Mouse (Mus musculus): Measurements from ENCODE around the gene Gm21028. TPM values are rescaled to one million over a fixed set of nuclear protein-coding genes. Genes with fewer than 3 reads are reported as not detected.
"Not testable (repeated sequence)": the region's sequence is repeated elsewhere in the genome, so short reads cannot be mapped to it uniquely, and the experiment has no call there.

Gm21028 gene
- not detected in 2 replicates for polyA plus RNA-seq (2015; fragmentation: Nextera tagmentation; extraction: Ambion mirVana)

DNA sequence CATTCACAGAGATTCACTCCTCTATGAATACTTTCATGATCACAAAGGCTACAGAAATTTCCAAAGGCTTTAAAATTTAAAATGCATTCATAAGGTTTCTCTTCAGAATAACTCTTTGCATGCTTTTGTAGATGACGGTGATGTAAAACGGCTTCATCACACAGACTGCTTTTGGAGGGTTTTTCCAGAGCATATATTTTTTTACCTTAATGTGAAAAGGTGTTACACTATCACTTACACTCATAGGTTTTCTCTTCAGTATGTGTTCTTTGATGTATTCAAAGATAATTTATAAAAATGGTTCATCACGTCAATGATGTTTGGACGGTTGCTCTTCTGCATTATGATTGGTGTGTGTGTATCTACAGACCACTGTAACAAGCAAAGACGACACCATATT lies at the start of gene Gm21028:
Gene Gm21028, minus strand, starts transcription at position 101 of the 400 bp plus-strand sequence.
- no peak for DNase-seq
- no peaks in the 10 kb centered on the region for H3K27me3 ChIP-seq (ENCODE audit: insufficient read depth, low read length)
- TF ChIP-seq EP300 (IDR thresholded peaks at IDR 0.05; ENCODE audit: low read depth), result no peak
- no peak for TF ChIP-seq CTCF (IDR thresholded peaks at IDR 0.05; ENCODE audit: low read depth)
- H3K4me2 ChIP-seq (ENCODE audit: low read depth, low read length), result no peak within 1 kb of the TSS
- no peak within 1 kb of the TSS for H3K27ac ChIP-seq (ENCODE audit: low read depth)
- ATAC-seq, result no peak
- H3K9ac ChIP-seq (replicated peaks), result no peak within 1 kb of the TSS
- H3K4me3 ChIP-seq (ENCODE audit: low read depth, low read length), result no peak within 1 kb of the TSS
- H3K4me1 ChIP-seq (ENCODE audit: insufficient read depth), result no peaks in the 10 kb centered on the region
- 88% methylated on average over 5 of the region's 5 CpGs for WGBS (ENCODE audit: insufficient replicate concordance)
- peaks cover 11% of the 10 kb centered on the region for H3K9me3 ChIP-seq (ENCODE audit: low read length)
- no peaks in the 10 kb centered on the region for H3K36me3 ChIP-seq (replicated peaks; ENCODE audit: insufficient read depth, low read length)

DNA sequence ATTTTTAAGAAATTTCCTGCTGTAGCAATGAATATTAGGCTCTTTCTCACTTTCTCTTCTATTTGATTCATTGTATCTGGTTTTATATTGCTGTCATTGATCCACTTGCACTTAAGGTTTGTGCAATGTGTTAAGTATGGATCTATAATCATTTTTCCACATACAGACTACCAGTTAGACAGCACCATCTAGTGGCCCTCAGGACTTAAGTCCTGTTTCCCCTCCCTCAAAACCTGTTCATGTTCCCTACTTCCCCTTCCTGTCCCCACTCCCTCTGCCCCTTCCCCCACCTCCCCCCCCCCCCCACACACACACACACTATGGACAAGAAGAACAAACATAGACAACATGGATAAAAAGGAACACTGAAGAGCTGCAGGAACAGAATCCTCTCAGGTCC lies 17.3 kb upstream of the Gm21028 start:
- DNase-seq; H3K4me2 ChIP-seq (ENCODE audit: low read depth, low read length); H3K9ac ChIP-seq (replicated peaks); H3K9me3 ChIP-seq (ENCODE audit: low read length); H3K4me1 ChIP-seq (ENCODE audit: insufficient read depth); H3K36me3 ChIP-seq (replicated peaks; ENCODE audit: insufficient read depth, low read length); ATAC-seq; H3K27me3 ChIP-seq (ENCODE audit: insufficient read depth, low read length); H3K27ac ChIP-seq (ENCODE audit: low read depth); H3K4me3 ChIP-seq (ENCODE audit: low read depth, low read length): not testable (repeated sequence)
- peak; percentile 17; the same call in 1 of the 2 replicates for TF ChIP-seq CTCF (IDR thresholded peaks at IDR 0.05; ENCODE audit: low read depth)

GRCm38 (mm10) chr7:42592413-42592812 lies 14.0 kb upstream of the Gm21028 start, which contains the start of gene Zfp977:
Gene Zfp977 (minus strand): TSS chr7:42592547.
- H3K36me3 ChIP-seq (replicated peaks; ENCODE audit: insufficient read depth, low read length); H3K27me3 ChIP-seq (ENCODE audit: insufficient read depth, low read length); H3K4me2 ChIP-seq (ENCODE audit: low read depth, low read length); ATAC-seq; H3K9me3 ChIP-seq (ENCODE audit: low read length); H3K4me3 ChIP-seq (ENCODE audit: low read depth, low read length); H3K4me1 ChIP-seq (ENCODE audit: insufficient read depth); H3K27ac ChIP-seq (ENCODE audit: low read depth); DNase-seq; H3K9ac ChIP-seq (replicated peaks): not testable (repeated sequence)
- 82% methylated on average over 11 of the region's 11 CpGs for WGBS (ENCODE audit: insufficient replicate concordance)

DNA sequence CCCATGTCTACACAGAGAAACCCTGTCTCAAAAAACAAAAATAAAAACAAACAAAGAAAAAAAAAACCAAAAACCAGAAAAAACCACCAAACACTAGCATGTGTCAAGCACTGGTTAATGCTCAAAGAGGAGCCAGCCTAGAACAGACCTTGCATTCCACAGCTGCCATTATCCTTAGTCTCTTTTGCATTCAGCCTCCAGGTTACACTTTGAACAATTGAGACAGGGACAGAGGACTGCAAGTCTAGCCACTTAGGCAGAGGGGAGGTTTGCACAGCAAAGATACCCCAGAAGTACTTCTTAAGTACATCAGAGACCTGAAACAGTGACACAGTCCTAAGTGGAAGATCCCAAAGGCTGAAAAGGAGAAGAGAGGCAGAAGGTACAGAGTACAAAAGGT lies 12.9 kb upstream of the Gm21028 start:
- not testable (repeated sequence) for H3K36me3 ChIP-seq (replicated peaks; ENCODE audit: insufficient read depth, low read length); DNase-seq; H3K4me2 ChIP-seq (ENCODE audit: low read depth, low read length); H3K27ac ChIP-seq (ENCODE audit: low read depth); H3K9ac ChIP-seq (replicated peaks); ATAC-seq; H3K4me3 ChIP-seq (ENCODE audit: low read depth, low read length); H3K27me3 ChIP-seq (ENCODE audit: insufficient read depth, low read length); H3K9me3 ChIP-seq (ENCODE audit: low read length); H3K4me1 ChIP-seq (ENCODE audit: insufficient read depth)

GRCm38 (mm10) chr7:42551766-42552165 lies 26.6 kb downstream of the Gm21028 start:
- Histone ChIP-seq H3K4me1 (ENCODE audit: insufficient read depth) (no peaks in the 10 kb centered on the region), H3K9ac (replicated peaks) (no peak overlapping the region), H3K27ac (ENCODE audit: low read depth) (no peak overlapping the region), H3K4me3 (ENCODE audit: low read depth, low read length) (no peak overlapping the region), H3K36me3 (replicated peaks; ENCODE audit: insufficient read depth, low read length) (no peaks in the 10 kb centered on the region), H3K9me3 (ENCODE audit: low read length) (no peaks in the 10 kb centered on the region; the same call in 1 of the 2 replicates), H3K4me2 (ENCODE audit: low read depth, low read length) (no peak overlapping the region), H3K27me3 (ENCODE audit: insufficient read depth, low read length) (no peaks in the 10 kb centered on the region)
- TF ChIP-seq EP300 (IDR thresholded peaks at IDR 0.05; ENCODE audit: low read depth) (no peak), CTCF (IDR thresholded peaks at IDR 0.05; ENCODE audit: low read depth) (no peak)
- ATAC-seq, result no peak
- WGBS (ENCODE audit: insufficient replicate concordance), result 73% methylated on average over 3 of the region's 3 CpGs
- no peak for DNase-seq

Small RNA genes within 50 kb of the gene (microRNA-seq; reads per million reads assigned to microRNA genes)
- not detected for gene Gm24938

Other genes with a start within 250 kb of the Gm21028 start
- not detected in 2 replicates for gene 4933421I07Rik, start 130.5 kb downstream of the Gm21028 start, polyA plus RNA-seq (2015; fragmentation: Nextera tagmentation; extraction: Ambion mirVana)
- 2.0 TPM in 2 replicates for gene Zfp141, start 72.8 kb downstream of the Gm21028 start, polyA plus RNA-seq (2015; fragmentation: Nextera tagmentation; extraction: Ambion mirVana)
- gene Zfp977, start 14.0 kb upstream of the Gm21028 start, polyA plus RNA-seq (2015; fragmentation: Nextera tagmentation; extraction: Ambion mirVana), result 0.14 and 0.21 TPM in 2 replicates
- gene Zfp976, start 64.0 kb upstream of the Gm21028 start, polyA plus RNA-seq (2015; fragmentation: Nextera tagmentation; extraction: Ambion mirVana), result 0.41 and 0.50 TPM in 2 replicates
- gene Zfp975, start 114.2 kb upstream of the Gm21028 start, polyA plus RNA-seq (2015; fragmentation: Nextera tagmentation; extraction: Ambion mirVana), result 1.5 and 1.6 TPM in 2 replicates
- not detected in 2 replicates for gene Gm17067, start 148.4 kb upstream of the Gm21028 start, polyA plus RNA-seq (2015; fragmentation: Nextera tagmentation; extraction: Ambion mirVana)
- gene Vmn2r62, start 214.9 kb upstream of the Gm21028 start, polyA plus RNA-seq (2015; fragmentation: Nextera tagmentation; extraction: Ambion mirVana), result not detected in 2 replicates

All from liver, postnatal 0 days (tissue).